Mouse (Mus musculus) C2C12 (cell line): ENCODE results near the gene Zfp109.

Experiments
- CTCF ChIP-seq: IDR thresholded peaks from one replicate; pipeline ENCODE4 v1.5.1; 2011; ENCODE audit not compliant: control insufficient read depth, insufficient read depth, insufficient read length
- MAX ChIP-seq: IDR thresholded peaks from one replicate; pipeline ENCODE4 v1.6.1; 2011; ENCODE audit warnings: mild to moderate bottlenecking, control low read depth
- USF1 ChIP-seq: IDR thresholded peaks from one replicate; pipeline ENCODE4 v1.6.1; 2011; ENCODE audit warnings: low read depth, mild to moderate bottlenecking, control low read depth, moderate library complexity

DNA sequence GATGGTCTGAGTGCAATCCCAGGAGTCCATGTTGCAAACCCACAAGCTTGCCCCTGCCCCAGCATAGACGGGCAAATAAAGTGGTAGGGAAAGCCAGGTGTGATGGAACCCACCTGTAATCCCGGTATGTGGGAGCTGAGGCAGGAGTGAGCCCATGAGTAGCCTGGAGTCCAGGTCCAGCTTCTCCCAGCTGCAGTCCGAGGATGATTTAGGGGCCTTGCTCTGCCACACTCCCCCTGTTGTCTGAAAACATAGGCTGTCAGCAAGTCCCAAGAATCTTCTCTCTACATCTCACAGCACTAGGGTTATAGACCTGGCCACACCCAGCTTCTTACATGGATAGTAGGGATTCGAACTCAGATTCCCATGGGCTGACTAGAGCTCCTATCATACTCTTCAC lies 49.6 kb upstream of the Zfp109 start:
- TF ChIP-seq MAX (no peak), CTCF (no peak), USF1 (no peak)
